Mouse (Mus musculus): ENCODE data around the gene Olfr527. TPM values are rescaled to one million over a fixed set of nuclear protein-coding genes. Genes with fewer than 3 reads are reported as not detected.

Olfr527 gene
- total RNA-seq (2012; rRNA removed) (not detected in 2 replicates), polyA plus RNA-seq (2012; ENCODE audit: insufficient read depth in 1 of 2, insufficient read length in 2 of 2, low read depth in 1 of 2, low replicate concordance in 2 of 2, missing spikeins in 1 of 2) (not detected)

- no peaks in the 10 kb centered on the region for H3K36me3 ChIP-seq (ENCODE audit: control insufficient read depth in 1 of 2, insufficient read depth in 2 of 2, low read length in 2 of 2)
- H3K27ac ChIP-seq (ENCODE audit: control insufficient read depth, low read depth, low read length), result no peak within 1 kb of the TSS
- no peak for DNase-seq (ENCODE audit: low read depth, low spot score)
- H3K9ac ChIP-seq (ENCODE audit: control insufficient read depth, low read depth, low read length, poor library complexity, severe bottlenecking), result no peak within 1 kb of the TSS
- H3K27me3 ChIP-seq (ENCODE audit: control insufficient read depth in 1 of 2, insufficient read depth in 2 of 2, low read length in 2 of 2), result no peaks in the 10 kb centered on the region
- no peak within 1 kb of the TSS for H3K4me3 ChIP-seq (ENCODE audit: control insufficient read depth in 1 of 2, insufficient read depth in 1 of 2, low read depth in 2 of 2, low read length in 2 of 2)
- no peaks in the 10 kb centered on the region for H3K79me2 ChIP-seq (ENCODE audit: control insufficient read depth, insufficient read depth, low read length, poor library complexity)
- H3K4me1 ChIP-seq (ENCODE audit: control insufficient read depth in 1 of 2, insufficient read depth in 2 of 2, low read length in 2 of 2), result no peaks in the 10 kb centered on the region
- no peak for TF ChIP-seq SMC3 (IDR thresholded peaks at IDR 0.05; ENCODE audit: low read depth, low read length)
- no peak for TF ChIP-seq GABPA (IDR thresholded peaks at IDR 0.05; ENCODE audit: low read depth, low read length)
- TF ChIP-seq NELFE (IDR thresholded peaks at IDR 0.05; ENCODE audit: low read depth, low read length), result no peak
- no peak for TF ChIP-seq MEF2A (IDR thresholded peaks at IDR 0.05; ENCODE audit: extremely low read depth, insufficient replicate concordance, low read depth, low read length, poor library complexity, severe bottlenecking)
- TF ChIP-seq ZC3H11A (IDR thresholded peaks at IDR 0.05; ENCODE audit: low read depth, low read length), result no peak
- no peak for TF ChIP-seq NRF1 (IDR thresholded peaks at IDR 0.05; ENCODE audit: insufficient read depth, low read depth, low read length, poor library complexity, severe bottlenecking)
- no peaks in the 10 kb centered on the region for H3K9me3 ChIP-seq (replicated peaks; ENCODE audit: insufficient read depth, low read length)
These were observed at the start of gene Olfr527 for GRCm38 (mm10) chr7:140333717-140334116. TSS of gene Olfr527 (plus strand) at chr7:140334017.

- Histone ChIP-seq H3K9me3 (replicated peaks; ENCODE audit: insufficient read depth, low read length) (no peaks in the 10 kb centered on the region), H3K27ac (ENCODE audit: control insufficient read depth, low read depth, low read length) (no peak overlapping the region), H3K79me2 (ENCODE audit: control insufficient read depth, insufficient read depth, low read length, poor library complexity) (no peaks in the 10 kb centered on the region), H3K4me1 (ENCODE audit: control insufficient read depth in 1 of 2, insufficient read depth in 2 of 2, low read length in 2 of 2) (no peaks in the 10 kb centered on the region), H3K4me3 (ENCODE audit: control insufficient read depth in 1 of 2, insufficient read depth in 1 of 2, low read depth in 2 of 2, low read length in 2 of 2) (no peak overlapping the region), H3K9ac (ENCODE audit: control insufficient read depth, low read depth, low read length, poor library complexity, severe bottlenecking) (no peak overlapping the region), H3K27me3 (ENCODE audit: control insufficient read depth in 1 of 2, insufficient read depth in 2 of 2, low read length in 2 of 2) (no peaks in the 10 kb centered on the region), H3K36me3 (ENCODE audit: control insufficient read depth in 1 of 2, insufficient read depth in 2 of 2, low read length in 2 of 2) (no peaks in the 10 kb centered on the region)
- no peak for DNase-seq (ENCODE audit: low read depth, low spot score)
- TF ChIP-seq ELF1 (IDR thresholded peaks at IDR 0.05; ENCODE audit: low read depth, low read length) (no peak), CHD2 (IDR thresholded peaks at IDR 0.05; ENCODE audit: low read length) (no peak), CTCF (IDR thresholded peaks at IDR 0.05 in 2 of 3, conservative IDR thresholded peaks at IDR 0.05 in 1 of 3; ENCODE audit: control insufficient read depth in 1 of 3, insufficient read depth in 1 of 3, low read depth in 2 of 3, low read length in 3 of 3, poor library complexity in 1 of 3, severe bottlenecking in 1 of 3) (no peak)
These were observed 38.1 kb upstream of the Olfr527 start for GRCm38 (mm10) chr7:140295746-140296145.

GRCm38 (mm10) chr7:140296876-140297275, 36.9 kb upstream of the Olfr527 start:
- no peak for DNase-seq (ENCODE audit: low read depth, low spot score)
- Histone ChIP-seq H3K27ac (ENCODE audit: control insufficient read depth, low read depth, low read length) (no peak overlapping the region), H3K4me1 (ENCODE audit: control insufficient read depth in 1 of 2, insufficient read depth in 2 of 2, low read length in 2 of 2) (no peaks in the 10 kb centered on the region), H3K79me2 (ENCODE audit: control insufficient read depth, insufficient read depth, low read length, poor library complexity) (no peaks in the 10 kb centered on the region), H3K9me3 (replicated peaks; ENCODE audit: insufficient read depth, low read length) (no peaks in the 10 kb centered on the region), H3K27me3 (ENCODE audit: control insufficient read depth in 1 of 2, insufficient read depth in 2 of 2, low read length in 2 of 2) (no peaks in the 10 kb centered on the region), H3K4me3 (ENCODE audit: control insufficient read depth in 1 of 2, insufficient read depth in 1 of 2, low read depth in 2 of 2, low read length in 2 of 2) (no peak overlapping the region), H3K9ac (ENCODE audit: control insufficient read depth, low read depth, low read length, poor library complexity, severe bottlenecking) (no peak overlapping the region), H3K36me3 (ENCODE audit: control insufficient read depth in 1 of 2, insufficient read depth in 2 of 2, low read length in 2 of 2) (no peaks in the 10 kb centered on the region)
- no peak for TF ChIP-seq TAL1 (IDR thresholded peaks at IDR 0.05; ENCODE audit: low read length)
- TF ChIP-seq MYC (IDR thresholded peaks at IDR 0.05; ENCODE audit: low read depth, low read length), result no peak
- no peak for TF ChIP-seq HCFC1 (IDR thresholded peaks at IDR 0.05; ENCODE audit: low read depth, low read length)

Data from MEL (cell line).